Mouse (Mus musculus) lung, embryonic 16.5 days (tissue): ENCODE results near the gene Csf2rb2. TPM values are rescaled to one million over a fixed set of nuclear protein-coding genes. Genes with fewer than 3 reads are reported as not detected.
"Not testable (repeated sequence)": the region's sequence is repeated elsewhere in the genome, so short reads cannot be mapped to it uniquely, and the experiment has no call there.

Experiments
- ATAC-seq: fragments of 200-750 bp; cut with Nextera tagmentation; 2 replicates; pipeline ENCODE4 v1.8.0; 2017; ENCODE audit warnings: low read depth, mild to moderate bottlenecking, moderate library complexity
- H3K27ac ChIP-seq: fragments of 300-500 bp; sonication (generic); 2 replicates; pipeline ENCODE4 v1.5.1; 2014; ENCODE audit warnings: mild to moderate bottlenecking, control low read depth, low read length
- H3K27me3 ChIP-seq: fragments of 300-500 bp; sonication (generic); 2 replicates; pipeline ENCODE4 v1.6.1; 2014; ENCODE audit warnings: low read depth, low read length, mixed read lengths; ENCODE audit not compliant: control insufficient read depth, insufficient read depth
- H3K36me3 ChIP-seq: fragments of 300-500 bp; sonication (generic); 2 replicates; pipeline ENCODE4 v1.6.1; 2014; ENCODE audit warnings: low read length; ENCODE audit not compliant: control insufficient read depth, insufficient read depth
- H3K4me1 ChIP-seq: fragments of 300-500 bp; sonication (generic); replicated peaks from 2 replicates; pipeline ENCODE4 v1.6.1; 2014; ENCODE audit warnings: low read length, mixed read lengths; ENCODE audit not compliant: control insufficient read depth, insufficient read depth
- H3K4me2 ChIP-seq: fragments of 300-500 bp; sonication (generic); 2 replicates; pipeline ENCODE4 v1.6.1; 2014; ENCODE audit warnings: low read depth, low read length, control low read depth
- H3K4me3 ChIP-seq: fragments of 300-500 bp; sonication (generic); 2 replicates; pipeline ENCODE4 v1.5.1; 2014; ENCODE audit warnings: mild to moderate bottlenecking, low read length, control low read depth
- H3K9ac ChIP-seq: fragments of 300-500 bp; sonication (generic); 2 replicates; pipeline ENCODE4 v1.6.1; 2014; ENCODE audit warnings: low read length, control low read depth
- H3K9me3 ChIP-seq: fragments of 300-500 bp; sonication (generic); 2 replicates; pipeline ENCODE4 v1.6.1; 2016; ENCODE audit warnings: low read length; ENCODE audit not compliant: control insufficient read depth
- WGBS: fragments of 180-500 bp; shearing (Covaris S2); extraction: QIAGEN DNeasy Blood & Tissue Kit; methylation state at CpG from one replicate; pipeline ENCODE4 v1.1.7; 2014; 5-methylcytosine and 5-hydroxymethylcytosine counted together
- polyA plus RNA-seq: library from polyadenylated mRNA; unstranded; fragments of >200 nt; fragmentation: Nextera tagmentation; extraction: Ambion mirVana; gene quantifications from 2 replicates; pipeline ENCODE4 v1.2.1, GENCODE M21; 2015

The Csf2rb2 gene
- polyA plus RNA-seq, 1 experiment from 2014 or later, result 0.48 TPM

- Histone ChIP-seq H3K9me3 (no peaks in the 10 kb centered on the region), H3K9ac (no peak overlapping the region), H3K27ac (no peak overlapping the region), H3K36me3 (no peaks in the 10 kb centered on the region), H3K4me3 (no peak overlapping the region), H3K4me2 (no peak overlapping the region), H3K4me1 (no peaks in the 10 kb centered on the region), H3K27me3 (no peaks in the 10 kb centered on the region)
- no peak for ATAC-seq
- WGBS, result 73% methylated on average over 3 of the region's 3 CpGs
These were observed 5.9 kb downstream of the Csf2rb2 start for GRCm38 (mm10) chr15:78299641-78300040.

DNA sequence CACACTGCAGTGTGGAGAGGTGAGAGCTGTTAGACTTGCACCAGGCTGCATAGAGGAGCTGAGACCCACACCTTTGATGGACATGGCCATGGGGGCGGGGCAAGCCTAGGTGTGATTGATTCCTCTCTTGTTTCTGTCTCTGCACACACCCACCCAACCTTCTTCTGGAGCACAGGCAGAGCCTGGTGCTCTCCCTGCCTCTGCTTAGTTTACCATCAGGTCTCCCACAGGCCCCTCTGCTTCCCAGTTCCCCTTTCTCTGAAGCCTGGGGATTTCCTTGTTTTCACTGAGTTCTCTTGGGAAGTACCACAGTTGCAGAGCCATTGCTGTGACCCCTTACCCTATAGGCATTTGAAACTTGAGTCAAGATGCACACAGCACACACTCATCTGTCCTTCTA is 7.0 kb downstream of the Csf2rb2 start:
- Histone ChIP-seq H3K4me3 (no peak overlapping the region), H3K36me3 (no peaks in the 10 kb centered on the region), H3K9me3 (no peaks in the 10 kb centered on the region), H3K4me2 (no peak overlapping the region), H3K9ac (no peak overlapping the region), H3K4me1 (no peaks in the 10 kb centered on the region), H3K27ac (no peak overlapping the region), H3K27me3 (no peaks in the 10 kb centered on the region)
- no peak for ATAC-seq
- 90% methylated on average over 1 of the region's 1 CpGs for WGBS

DNA sequence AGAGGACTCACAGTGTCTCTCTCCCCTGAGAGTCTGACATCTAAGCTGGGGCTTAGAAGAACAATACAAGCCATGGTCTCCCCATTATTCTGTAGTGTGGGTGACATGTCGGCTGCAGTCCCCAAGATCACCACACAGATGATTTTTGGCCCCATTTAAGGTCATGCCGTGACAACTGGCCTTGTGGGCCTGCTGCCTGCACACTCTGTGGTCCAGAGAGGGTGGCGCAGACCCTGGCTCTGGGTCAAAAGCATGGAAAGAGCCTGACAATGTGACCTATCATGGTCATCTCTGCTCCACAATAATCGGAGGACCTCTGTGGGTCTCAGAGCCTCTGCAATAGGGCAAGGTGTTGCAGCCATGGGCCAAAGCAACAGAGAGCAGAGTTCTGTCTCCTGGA is 11.8 kb downstream of the Csf2rb2 start:
- no peak overlapping the region for H3K4me3 ChIP-seq
- H3K9ac ChIP-seq, result no peak overlapping the region
- no peak overlapping the region for H3K4me2 ChIP-seq
- no peak overlapping the region for H3K27ac ChIP-seq
- H3K36me3 ChIP-seq, result no peaks in the 10 kb centered on the region
- 76% methylated on average over 4 of the region's 4 CpGs for WGBS
- H3K4me1 ChIP-seq, result no peaks in the 10 kb centered on the region
- ATAC-seq, result 0 out of 2 replicates have a peak, but pooled peaks have one; percentile 5
- H3K27me3 ChIP-seq, result no peaks in the 10 kb centered on the region
- H3K9me3 ChIP-seq, result no peaks in the 10 kb centered on the region

GRCm38 (mm10) chr15:78293228-78293627 is 12.3 kb downstream of the Csf2rb2 start:
- not testable (repeated sequence) for H3K4me3 ChIP-seq, H3K36me3 ChIP-seq, H3K27ac ChIP-seq, H3K4me1 ChIP-seq, H3K9ac ChIP-seq, H3K27me3 ChIP-seq, H3K4me2 ChIP-seq, H3K9me3 ChIP-seq
- 7% methylated on average over 2 of the region's 2 CpGs for WGBS
- peak; percentile 52 for ATAC-seq

DNA sequence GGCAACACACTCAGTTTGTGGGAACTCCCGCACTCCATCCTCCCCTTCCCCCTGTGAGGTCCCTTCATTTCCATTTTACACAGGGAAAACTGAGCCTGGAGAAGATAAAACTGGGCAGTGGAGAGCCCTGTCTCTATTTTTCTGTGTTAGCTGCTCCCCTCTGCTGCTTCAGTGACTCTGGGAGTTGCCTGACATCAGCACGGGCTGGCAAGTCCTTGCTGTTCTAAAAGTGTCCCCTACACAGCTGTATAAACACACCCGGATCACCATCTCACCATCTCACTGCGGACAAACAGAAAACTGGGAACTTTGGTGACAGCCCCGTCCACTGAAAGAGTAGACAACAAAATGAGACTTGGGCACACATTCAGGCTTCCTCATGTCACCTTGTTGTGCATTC is 15.7 kb downstream of the Csf2rb2 start:
- H3K9me3 ChIP-seq, ATAC-seq, H3K27ac ChIP-seq, H3K4me1 ChIP-seq, H3K27me3 ChIP-seq, H3K36me3 ChIP-seq, H3K4me3 ChIP-seq, H3K4me2 ChIP-seq, H3K9ac ChIP-seq: not testable (repeated sequence)
- 29% methylated on average over 5 of the region's 5 CpGs for WGBS

DNA sequence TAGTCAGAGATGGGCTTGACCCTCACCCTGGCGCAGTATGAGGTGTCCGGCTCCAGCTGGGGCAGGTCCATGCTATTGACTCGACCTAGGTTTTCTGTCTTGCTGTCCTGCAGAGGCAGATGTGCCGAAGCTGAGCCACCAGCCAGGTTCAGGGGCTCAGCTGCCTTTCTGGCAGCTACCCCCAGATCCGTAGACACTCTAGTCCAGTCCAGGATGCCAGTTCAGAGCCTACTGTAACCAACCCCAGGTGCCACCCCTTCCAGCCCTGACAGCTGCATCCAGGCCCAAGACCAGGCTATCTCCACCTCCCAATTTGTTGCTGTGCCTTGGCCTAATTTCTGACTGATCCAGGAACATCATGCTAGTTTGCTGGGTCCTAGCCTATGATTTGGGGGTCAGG is 17.6 kb downstream of the Csf2rb2 start:
- Histone ChIP-seq H3K4me2 (no peak overlapping the region), H3K9me3 (no peaks in the 10 kb centered on the region), H3K9ac (no peak overlapping the region), H3K4me1 (no peaks in the 10 kb centered on the region), H3K27ac (no peak overlapping the region), H3K4me3 (no peak overlapping the region), H3K36me3 (no peaks in the 10 kb centered on the region), H3K27me3 (no peaks in the 10 kb centered on the region)
- 79% methylated on average over 5 of the region's 5 CpGs for WGBS
- ATAC-seq, result no peak

DNA sequence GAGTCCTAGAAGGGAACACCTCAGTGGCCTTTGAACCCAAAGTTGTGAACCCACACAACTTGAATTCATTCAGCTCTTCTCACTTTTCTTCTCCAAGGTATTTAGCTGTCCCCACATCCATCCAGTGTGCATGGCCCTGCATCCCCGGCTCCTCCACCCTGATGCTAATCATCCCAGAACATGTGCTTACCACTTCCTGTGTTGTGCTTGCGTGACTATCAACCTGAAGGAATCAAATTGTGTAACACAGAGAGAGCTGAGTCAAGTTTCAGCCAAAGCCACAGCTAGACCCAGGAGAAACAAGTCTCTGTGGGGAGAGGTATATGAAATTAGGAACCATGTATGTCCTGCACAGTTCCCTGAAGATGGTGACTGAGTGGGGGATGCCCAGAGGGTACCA is 27.2 kb downstream of the Csf2rb2 start:
- Histone ChIP-seq H3K4me2 (no peak overlapping the region), H3K36me3 (no peaks in the 10 kb centered on the region), H3K27me3 (no peaks in the 10 kb centered on the region), H3K9me3 (no peaks in the 10 kb centered on the region), H3K4me3 (no peak overlapping the region), H3K4me1 (no peaks in the 10 kb centered on the region), H3K9ac (no peak overlapping the region), H3K27ac (no peak overlapping the region)
- 66% methylated on average over 2 of the region's 2 CpGs for WGBS
- ATAC-seq, result no peak

GRCm38 (mm10) chr15:78271208-78271607 is 34.3 kb downstream of the Csf2rb2 start:
- Histone ChIP-seq H3K36me3 (no peaks in the 10 kb centered on the region), H3K27me3 (no peaks in the 10 kb centered on the region), H3K4me3 (no peak overlapping the region), H3K27ac (no peak overlapping the region), H3K4me1 (no peaks in the 10 kb centered on the region), H3K9ac (no peak overlapping the region), H3K4me2 (no peak overlapping the region), H3K9me3 (peaks cover 3% of the 10 kb centered on the region; the same call in 1 of the 2 replicates)
- ATAC-seq, result no peak

DNA sequence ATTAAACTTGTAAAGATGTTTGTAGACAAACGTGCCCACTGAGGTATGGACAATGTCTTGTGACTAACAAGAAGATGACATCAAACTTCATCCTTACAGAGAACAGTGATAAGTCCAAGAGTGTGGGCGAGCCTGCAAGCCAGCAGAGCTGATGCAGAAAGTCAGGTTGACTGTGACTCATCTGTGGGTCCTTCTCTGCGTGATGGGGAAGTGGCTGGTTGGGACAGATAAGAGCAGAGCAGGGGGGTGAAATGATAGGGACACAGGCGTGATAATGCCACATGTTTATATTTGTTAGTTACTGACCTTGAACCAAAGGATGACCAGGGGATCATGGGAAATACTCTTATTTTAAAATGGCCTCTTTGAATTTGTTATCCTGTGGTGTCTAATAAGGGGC is 37.7 kb downstream of the Csf2rb2 start:
- Histone ChIP-seq H3K4me3 (no peak overlapping the region), H3K4me1 (no peaks in the 10 kb centered on the region), H3K9ac (no peak overlapping the region), H3K36me3 (no peaks in the 10 kb centered on the region), H3K27ac (no peak overlapping the region), H3K27me3 (no peaks in the 10 kb centered on the region), H3K4me2 (no peak overlapping the region), H3K9me3 (peaks cover 3% of the 10 kb centered on the region; the same call in 1 of the 2 replicates)
- WGBS, result 48% methylated on average over 4 of the region's 4 CpGs
- no peak for ATAC-seq

- Histone ChIP-seq H3K36me3 (no peaks in the 10 kb centered on the region), H3K27ac (no peak overlapping the region), H3K9me3 (peaks cover 3% of the 10 kb centered on the region; the same call in 1 of the 2 replicates), H3K4me1 (no peaks in the 10 kb centered on the region), H3K9ac (no peak overlapping the region), H3K27me3 (no peaks in the 10 kb centered on the region), H3K4me2 (no peak overlapping the region), H3K4me3 (no peak overlapping the region)
- 76% methylated on average over 10 of the region's 10 CpGs for WGBS
- ATAC-seq, result no peak
These were observed 38.1 kb downstream of the Csf2rb2 start for GRCm38 (mm10) chr15:78267441-78267840.
